Mouse (Mus musculus): ENCODE data around the gene Erich3. TPM values are rescaled to one million over a fixed set of nuclear protein-coding genes. Genes with fewer than 3 reads are reported as not detected.

The Erich3 gene
- total RNA-seq, 2 experiments from 2014 or later = 0.05 to 0.18 TPM

DNA sequence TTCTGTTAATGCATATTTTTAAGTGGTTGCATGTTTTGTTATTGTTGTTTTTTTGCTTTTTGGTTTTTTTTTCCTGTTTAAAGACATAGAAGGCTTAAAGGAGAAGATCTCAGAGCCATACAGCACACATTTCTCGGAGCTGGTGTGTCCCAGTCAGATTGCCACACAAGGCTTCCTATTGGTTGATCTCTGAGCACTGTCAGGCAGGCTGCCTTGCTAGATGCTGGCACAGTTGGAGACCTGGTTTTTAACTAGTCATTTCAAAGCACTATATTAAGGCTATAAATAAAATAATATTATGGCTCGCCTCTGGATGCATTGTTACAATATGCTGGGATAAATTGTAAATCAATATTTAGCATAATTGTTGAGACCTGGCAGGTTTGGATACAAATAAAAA is 18.9 kb downstream of the Erich3 start:
- DNase-seq = no peak

DNA sequence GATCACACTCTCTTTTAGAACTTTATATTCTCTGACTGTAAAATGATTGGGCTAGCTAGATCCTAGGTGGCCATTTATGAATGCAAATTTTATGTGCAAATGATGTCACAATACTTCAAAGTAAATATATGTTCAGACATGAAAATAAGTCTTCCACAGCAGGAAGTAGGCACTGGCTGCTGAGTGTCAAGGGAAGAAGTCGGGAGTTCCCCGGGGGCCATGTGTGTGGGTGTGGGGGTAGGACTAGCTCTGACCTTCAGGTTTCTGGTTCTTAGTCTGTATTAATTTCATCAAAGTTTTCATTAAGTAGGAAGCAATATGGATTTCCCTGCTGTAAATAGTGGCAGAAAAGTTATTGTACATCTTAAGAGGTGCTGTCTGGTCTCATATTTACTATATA is 20.0 kb downstream of the Erich3 start:
- DNase-seq = no peak

DNA sequence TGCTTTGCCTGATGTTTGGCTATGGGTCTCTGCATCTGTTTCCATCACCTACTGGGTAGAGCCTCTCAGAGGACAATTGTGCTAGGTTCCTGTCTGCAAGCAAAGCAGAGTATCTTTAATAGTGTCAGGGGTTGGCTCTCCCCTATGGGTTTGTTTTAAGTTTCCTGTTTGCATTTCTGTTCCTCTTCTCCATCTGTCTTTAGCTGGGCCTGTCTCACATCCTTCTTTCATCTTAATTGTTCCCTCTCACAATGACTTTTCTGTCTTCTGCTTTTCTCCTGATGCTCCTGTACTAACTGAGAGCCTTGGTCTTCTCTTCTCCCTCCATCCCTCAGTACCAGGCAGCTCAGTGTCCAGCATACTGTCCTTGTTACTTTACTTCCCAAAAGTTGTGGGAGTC is 26.6 kb downstream of the Erich3 start:
- DNase-seq = no peak

DNA sequence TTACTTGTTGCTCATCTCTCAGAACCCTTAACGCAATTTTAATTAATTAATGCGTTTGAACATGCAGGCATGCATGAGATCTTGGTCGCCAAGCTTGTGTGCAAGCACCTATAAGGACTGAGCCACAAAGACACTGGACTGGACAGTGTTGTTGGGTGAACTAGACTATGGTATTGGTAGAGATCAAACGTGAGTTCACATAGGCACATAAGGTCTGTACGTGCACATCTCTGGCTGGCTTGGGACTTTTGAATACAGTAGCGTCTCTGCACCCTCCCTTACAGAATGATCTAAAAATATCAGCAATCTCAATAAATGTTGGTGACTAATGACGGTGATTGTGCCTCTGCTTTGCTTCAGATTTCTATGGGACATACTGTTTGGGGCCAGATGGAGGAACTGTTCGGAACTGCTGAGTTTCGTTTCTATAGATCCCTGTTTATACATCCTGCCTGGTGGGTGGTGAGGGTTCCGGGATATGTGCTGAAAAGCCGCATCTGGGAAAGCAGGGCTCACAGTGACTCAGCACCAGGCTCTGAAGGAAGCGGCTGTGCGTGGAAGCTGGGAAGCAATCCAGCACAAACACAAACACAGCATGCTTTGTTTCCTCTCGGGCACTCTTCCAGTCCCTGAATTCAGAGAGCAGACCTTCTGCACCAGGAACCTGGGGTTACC is 28.4 kb downstream of the Erich3 start:
- peak; percentile 79 for DNase-seq

DNA sequence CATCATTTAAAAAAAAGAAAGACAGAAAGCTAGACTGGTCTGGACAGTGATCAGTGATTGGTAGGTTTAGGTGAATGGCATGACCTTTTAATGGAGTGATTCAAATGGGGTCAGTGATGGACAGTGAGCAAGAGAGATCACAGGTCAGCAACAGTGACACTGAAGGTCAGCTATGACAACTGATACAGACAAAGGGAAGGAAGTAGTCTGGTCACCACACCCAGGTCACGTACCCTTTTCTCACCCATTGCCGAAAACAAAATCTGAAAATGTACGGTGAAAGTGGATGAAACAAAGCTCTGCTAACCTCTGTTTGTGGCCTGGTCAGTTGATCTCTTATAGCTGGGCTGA is 28.9 kb downstream of the Erich3 start:
- no peak for DNase-seq

DNA sequence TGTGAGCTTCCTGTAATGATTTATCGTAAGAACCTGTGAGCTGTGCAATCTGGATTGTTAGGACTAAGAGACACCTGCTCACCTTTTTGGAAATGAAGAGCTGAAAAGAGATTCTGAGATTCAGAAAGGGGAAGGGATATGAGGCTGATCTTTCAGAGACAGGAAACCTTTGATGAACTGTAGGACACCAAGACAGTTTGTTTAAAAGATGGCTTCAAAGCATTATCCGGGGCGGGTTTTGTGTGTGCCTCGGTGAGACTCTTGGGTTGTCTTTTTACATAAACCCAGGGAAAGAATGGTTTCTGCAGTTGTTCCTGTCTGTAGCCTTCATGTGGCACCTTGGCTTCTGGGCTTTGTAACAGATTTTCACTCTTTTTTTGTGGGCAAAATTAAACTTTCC is 30.2 kb downstream of the Erich3 start:
- no peak for DNase-seq

DNA sequence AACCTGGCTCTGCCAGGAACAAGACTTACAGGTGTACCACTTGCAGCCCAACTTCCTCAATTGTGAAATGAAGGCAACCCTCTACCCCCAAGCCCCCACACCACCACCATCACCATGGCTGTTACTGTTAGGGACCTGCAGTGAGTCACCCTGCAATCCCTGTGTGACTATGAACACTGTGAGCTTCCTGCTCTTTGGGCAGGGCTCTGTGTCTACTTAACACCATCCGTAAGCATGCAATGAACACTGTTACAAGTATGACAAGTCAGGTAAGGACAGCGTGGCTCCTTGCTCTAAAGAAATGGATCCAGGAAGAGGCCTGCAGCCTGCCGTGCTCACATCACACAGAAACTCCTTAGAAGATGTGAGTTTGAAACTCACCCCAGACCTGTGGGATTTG is 33.0 kb downstream of the Erich3 start:
- no peak for DNase-seq

DNA sequence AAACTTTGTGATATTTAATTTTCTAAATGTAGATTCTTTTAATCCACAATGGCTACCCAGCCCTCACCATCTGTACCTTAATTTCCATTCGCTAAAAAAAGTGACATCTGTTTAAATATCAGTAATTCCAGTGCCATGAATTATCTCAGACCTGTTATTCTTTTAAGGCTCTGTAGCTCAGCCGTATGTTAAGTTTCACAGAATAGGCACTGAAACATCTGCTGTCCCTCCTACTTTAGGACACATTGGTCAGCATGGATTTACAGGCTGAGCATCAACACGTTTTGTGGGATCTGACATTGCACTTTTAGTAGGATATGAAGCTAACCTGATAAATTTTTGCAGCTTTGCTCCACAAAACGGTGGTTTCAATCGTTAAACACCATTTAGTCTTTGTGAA is 35.2 kb downstream of the Erich3 start:
- no peak for DNase-seq

DNA sequence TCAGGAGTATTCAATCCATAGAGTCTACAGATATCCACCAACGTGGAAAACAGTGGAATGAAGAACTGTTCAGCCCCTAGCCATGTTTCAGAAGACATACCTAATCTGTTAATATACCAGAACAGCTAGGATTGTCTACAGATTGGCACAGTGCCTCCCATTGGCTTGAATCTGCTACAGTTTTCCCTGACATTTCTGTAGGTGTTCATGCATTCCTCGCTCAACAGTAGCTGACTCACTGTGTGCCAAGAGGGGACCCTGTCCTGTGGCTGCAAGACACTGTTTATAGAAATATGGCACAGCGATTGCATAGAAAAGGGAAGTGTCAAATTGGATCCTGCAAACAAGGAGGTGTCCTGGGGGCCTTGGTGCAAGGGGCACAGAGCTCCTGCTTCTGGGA is 36.6 kb downstream of the Erich3 start:
- DNase-seq = no peak

DNA sequence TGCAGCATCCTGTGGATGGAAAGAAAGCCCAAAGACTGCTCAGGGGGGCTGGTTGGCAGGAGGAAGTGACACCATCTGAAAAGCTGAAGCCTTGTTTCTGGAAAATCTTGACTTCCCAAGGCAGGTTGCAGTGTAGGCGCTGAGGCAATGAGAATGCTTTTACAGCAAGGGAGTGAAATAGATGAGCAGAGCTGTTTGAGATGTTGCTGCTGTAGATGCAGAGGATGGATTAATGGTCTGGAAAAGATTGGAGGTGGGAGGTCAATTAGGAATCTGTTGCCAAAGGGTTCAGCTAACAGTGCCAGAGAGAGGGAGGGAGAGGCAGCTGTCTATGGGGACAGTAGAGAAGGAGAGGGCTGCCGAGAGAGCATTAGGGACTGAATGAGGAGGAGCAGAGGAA is 37.1 kb downstream of the Erich3 start:
- DNase-seq = no peak

DNA sequence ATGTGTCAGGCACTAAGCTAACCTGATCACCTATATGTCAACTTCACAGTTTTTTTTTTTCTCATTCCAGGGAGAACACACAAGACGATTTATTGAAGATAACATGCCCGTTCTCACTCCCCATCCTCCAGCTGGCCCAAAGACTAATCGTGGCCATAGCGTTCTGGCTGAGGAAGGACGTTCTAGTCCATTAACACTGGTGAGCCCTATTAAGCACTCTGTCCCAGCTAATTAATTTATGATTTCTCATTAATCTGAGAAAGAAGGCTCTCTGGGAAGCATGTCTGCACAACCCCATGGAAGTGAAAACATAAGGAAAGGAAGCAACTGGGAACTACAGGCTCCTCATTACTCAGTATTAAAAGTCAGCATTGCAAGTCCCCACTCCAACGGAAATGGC is 41.1 kb downstream of the Erich3 start:
- DNase-seq = no peak

DNA sequence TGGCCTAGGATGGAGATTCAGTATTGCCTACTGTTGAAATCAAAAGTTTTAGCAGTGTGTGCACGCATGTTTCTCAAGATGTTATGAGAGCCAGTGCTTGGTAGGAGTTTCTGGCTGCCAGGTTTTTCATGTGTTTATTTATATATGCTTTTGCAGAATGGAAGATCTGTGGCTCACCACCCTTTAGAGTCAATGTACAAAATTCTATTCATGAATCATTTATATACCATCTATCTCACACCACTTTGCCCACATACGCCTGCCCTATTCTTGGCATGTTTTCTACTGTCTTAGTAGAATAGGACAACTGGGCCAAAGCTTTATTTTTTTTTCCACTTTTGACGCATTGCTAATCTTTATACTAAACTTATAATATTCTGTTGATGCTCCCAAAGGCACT is 44.5 kb downstream of the Erich3 start:
- no peak for DNase-seq

DNA sequence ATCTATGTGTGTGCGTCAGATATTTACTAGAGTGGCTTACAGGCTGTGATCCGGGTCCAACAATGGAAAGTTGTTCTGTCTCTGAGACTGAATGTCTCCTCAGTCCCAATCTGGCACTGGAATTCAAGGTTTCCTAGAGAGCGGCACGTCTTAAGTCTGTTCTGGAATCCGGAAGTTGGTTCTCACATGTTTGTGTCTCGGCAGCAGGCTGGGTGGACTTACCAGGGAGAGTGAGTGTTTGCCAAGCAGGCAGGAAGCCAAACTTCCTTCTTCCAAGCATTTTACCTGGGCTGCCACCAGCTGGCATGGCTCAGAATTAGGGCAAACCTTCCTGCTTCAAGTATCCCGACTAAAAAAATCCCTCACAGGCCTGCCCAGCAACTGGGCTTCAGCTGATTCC is 59.5 kb downstream of the Erich3 start:
- peak; percentile 40 for DNase-seq

DNA sequence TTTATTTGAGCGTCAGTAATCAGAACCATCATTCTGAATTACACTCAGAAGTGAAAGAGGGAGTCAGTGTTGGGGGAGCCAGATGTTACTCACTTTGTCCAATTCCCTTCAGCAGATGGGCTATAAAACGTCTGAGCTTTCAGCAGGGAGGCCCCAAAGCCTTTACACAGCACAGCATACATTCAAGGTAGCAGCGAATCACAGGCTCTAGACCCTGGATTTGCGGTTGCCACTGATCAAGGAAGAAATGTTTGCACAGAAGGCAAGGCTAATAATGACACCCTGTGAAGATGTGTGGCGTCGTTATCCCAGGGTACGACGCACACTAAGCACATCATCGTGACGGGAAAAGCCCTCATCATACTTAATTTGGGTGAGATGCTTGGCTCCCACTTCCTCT is 67.8 kb downstream of the Erich3 start:
- no peak for DNase-seq

DNA sequence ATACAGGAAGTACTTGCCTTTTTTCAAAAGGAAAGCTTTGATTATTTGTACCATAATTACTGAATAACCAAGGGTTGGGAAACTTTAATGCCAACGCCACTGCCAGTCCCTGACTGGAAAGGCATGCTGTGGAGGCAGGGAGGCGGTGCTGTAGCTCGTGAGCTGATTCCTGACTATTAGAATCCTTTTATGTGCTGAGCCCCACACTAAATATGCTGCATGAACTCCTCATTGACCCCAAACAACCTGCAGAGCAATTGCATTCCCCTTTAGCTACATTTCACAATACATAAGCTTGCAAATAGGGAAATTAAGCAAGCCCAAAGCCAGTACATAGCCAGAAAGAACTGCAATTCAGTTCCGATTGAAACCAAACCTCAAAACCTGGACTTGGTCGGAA is 77.8 kb downstream of the Erich3 start:
- no peak for DNase-seq

DNA sequence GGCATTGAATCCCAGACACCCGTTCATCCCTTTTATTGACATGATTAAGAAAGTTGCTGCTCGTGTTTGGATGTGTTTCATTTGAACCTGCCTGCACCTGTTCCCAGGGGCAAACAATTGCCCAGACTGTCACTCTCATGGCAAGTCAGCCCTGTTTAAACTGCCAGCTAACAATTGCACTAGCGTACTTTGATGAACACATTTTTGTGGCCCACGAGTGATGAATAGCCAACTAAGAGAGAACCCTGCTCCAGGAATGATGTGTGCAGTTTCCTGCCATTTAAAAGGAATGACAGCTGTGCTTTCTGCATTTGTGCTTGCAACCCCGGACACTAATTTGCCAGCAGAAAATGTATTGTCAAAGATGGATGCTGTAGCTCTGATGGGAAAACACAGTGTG is 79.3 kb downstream of the Erich3 start:
- no peak for DNase-seq

DNA sequence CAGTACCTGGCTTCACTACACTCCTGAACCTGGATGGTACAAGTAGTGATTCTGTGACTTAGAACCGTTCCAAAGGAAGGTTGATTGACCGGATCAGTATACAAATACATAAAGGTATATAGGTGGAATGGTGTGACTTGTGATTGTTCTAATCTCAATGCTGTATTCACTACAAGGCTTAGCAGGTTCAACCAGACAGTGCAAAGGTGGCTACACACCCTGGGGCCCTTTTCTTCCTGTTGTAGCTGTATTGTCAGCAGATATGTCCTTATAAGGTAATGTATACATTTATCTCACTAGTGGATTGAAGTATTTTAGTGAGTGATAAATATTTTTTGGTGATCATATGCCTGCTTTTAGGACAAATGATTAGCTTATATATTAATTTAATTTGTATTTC is 80.7 kb downstream of the Erich3 start:
- DNase-seq = no peak

DNA sequence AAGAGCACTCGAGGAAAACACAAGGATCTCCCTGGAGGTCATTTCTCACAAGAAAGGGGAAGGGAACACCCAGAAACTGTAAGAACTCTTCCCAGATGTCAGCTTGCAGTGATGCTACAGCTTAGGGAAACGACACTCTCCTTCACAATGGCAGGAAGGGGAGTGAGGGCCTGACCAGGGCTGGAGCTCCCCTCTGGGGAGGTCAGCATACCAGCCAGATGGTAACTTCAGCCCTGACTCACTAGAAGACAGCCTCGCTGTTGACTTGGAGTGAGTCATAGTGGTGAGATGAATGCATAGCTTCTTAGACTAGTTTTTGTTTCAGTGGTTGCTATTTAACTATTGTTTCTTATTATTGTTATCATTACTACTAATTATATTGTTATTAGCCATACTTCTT is 90.8 kb downstream of the Erich3 start:
- peak; percentile 29 for DNase-seq

DNA sequence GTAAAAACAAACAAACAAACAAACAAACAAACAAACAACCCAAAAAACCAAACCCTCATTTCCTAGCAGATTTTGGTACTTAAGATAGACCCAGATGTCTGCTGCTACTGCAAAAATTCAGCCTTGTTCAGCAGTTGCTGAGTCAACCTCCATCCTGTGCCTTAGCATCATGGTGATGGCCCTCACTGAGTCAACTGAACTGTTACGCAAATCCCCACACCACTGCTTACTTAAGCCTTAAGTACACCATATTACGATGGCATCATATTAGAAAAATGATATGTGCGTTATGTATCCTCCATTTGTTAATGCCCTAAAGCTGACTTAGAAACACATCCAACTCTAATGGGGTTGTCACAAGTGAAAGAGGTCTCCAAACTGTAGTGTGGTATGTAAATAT is 91.6 kb downstream of the Erich3 start:
- no peak for DNase-seq

DNA sequence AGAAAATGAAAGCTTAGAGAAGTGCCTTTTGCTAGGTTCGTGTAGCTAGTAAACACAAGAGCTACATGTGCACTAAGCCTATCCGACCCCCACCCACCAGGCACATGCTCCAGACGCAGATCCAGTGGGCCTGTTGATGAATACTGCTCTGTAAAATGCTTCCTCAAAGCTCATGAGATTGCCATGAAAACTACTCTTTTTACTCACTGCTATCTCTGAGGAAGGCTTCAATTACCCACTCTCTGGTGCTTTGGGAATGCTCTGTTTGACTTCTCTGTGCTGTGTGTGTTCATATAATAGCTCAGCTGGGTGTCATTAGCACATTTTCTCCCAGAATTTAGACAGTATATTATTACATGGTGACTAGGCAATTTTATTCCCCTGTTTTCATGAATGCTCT is 94.4 kb downstream of the Erich3 start:
- no peak for DNase-seq

DNA sequence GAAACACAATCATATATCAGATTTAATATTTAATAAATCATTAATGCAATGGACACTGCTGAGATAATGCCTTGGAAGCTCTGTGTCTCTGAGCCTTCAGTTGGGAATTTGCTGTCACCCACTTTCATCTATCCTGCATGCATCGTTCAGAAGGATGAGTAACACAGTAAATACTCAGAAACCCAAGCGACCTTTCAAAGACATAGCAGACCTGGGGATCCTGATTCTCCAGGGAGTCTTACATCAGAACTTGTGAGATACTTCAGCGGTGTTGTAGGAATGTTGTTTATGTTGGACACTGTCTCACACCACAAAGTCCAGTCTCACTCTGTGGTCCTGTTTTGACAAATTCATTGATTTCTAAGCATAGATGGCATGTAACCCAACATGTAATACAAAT is 97.4 kb downstream of the Erich3 start:
- DNase-seq = no peak

DNA sequence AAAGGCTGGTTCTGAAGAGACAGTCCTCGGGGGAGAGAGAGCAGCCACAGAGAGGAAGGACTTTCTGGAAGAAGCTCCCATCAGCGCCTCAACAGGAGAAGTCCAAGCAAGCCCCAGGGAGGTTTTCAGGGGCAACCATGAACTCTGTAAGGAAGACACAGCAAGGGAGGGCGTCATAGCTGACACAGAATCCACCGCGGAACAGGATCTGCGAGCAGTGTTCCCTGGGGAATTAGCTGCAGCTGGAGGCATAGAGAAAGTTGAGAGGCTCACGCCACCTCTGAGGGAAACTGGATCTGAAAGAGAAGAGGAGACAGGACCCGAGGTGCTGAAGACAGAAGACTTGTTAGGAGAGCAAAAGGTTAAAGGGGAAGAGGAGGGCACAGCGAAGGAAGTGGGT is 99.7 kb downstream of the Erich3 start:
- no peak for DNase-seq

DNA sequence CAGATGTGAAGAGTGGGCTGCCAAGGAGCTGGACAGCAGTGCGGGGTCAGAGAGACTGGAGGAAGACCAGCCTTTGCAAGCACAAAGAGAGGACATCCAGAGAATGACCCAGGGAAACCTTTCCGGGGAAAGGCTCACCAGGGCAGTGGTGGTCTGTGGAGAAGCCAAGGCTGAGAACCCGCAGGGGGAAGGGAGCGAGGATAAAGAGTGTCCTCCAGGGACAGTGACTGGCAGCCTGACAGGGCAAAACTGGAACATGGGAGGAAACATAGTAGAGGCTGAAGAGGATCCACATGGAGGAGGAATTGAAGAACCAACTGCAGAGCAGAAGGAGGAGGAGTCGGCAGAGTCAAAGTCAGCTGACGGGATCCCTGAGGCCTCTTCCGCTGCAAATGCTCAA is 100.5 kb downstream of the Erich3 start:
- DNase-seq = peak; percentile 13

DNA sequence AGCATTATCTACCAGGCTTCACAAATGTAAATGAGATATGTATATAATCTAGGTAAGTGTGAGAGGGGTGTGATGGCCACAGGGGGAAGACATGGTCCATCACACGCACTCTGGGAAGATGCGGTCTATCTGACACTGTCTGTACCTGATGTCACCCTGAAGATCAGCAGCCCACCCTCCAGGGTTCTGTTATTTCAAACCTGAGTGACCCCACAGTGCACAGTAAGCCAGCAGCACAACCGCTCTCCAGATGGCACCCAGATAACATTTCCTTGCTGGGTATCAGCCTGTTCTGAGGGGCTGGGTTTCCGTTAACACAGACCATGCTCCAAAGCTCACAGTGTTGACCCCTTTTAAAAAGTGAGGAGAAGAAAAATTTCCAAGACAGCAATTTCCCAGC is 102.7 kb downstream of the Erich3 start:
- no peak for DNase-seq

DNA sequence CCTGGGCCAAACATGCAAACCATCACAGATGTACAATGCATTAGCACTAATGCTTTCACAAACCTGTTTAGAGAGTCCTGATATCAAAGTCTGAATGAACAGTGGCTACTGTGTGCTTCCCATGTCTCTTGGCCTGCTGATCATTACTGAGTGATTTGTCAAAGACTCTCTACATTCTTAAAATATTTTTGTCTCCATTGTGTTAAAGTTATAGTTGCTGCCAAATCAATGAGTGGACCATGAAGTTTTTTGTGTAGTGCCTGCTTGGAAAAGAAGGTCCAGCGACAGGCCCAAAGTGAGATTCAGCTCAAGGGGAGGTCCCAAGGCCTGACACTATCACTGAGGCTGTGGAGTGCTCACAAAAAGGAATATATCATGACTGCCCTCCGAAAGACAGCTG is 108.0 kb downstream of the Erich3 start:
- DNase-seq = no peak

Measured in heart, postnatal 4 days (tissue).